Mouse (Mus musculus) cerebellum, adult (tissue): ENCODE measurements around the gene Pax8.

Experiments
- ATAC-seq: cut with Nextera tagmentation; 2 replicates; pipeline ENCODE4 v1.9.2; 2017; ENCODE audit warnings: mild to moderate bottlenecking, moderate library complexity, mixed read lengths; ENCODE audit not compliant: insufficient number of reproducible peaks, low FRiP score, low TSS enrichment

Pax8 gene

DNA sequence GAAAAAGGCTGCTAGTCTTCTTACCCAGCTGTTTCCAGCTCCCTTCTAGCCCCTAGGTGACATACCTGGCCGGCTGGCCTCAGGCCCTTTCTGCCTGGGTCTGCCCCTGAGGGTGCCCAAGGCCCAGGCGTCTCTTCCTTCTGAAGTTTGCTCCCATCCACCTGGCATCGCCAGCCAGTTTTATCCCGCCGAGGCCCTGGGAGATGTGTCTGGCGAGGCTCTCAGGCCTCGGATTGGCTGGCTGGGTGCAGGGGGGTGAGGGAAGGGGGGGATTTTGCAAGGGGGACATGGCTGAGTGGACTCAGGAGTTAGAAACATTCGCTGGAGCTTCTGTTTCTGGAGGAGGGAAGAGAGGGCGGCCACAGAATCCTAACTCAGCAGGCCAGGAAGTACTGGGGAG, at the start of gene Pax8:
Gene Pax8 (minus strand): TSS at position 180 of the 400 bp plus-strand sequence.
- no peak for ATAC-seq

DNA sequence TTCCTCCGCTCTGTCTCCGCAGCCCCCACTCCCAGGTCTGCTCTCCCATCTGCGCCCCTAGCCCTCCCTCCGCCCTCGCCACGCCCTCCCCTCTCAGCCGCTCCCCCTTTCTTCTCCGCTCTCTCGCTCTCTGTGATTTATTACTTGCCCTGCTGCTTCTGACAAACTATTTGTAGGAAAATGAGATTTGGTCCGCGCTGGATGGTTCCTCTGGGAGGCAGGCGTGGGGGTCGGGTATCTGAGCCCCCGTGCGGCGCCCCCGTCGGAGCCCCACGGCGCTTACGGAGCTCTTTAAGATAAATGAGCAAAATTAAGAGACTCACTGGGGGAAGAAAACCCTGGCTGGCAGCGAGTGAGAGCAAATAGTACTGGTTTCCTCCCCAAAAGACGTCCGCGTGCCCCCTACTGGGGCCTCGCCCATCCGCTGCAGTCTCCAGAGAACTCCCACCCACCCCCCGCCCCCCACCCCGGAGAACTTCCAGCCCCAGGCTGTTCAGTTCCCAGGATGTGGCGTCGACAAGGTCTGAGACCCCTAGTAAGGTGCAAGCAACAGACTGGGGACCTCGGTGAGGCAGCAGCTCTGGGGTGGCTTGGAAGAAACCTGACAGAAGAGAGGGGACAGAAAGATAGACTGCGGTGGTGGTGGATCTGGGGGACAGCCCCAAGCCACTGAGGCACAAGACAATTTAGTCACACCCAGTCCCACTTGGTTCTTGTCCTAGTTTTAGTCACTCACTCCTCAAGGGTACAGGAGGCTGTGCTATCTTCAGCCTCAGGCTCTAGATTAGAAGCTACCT, 46.2 kb upstream of the Pax8 start:
- ATAC-seq = no peak

DNA sequence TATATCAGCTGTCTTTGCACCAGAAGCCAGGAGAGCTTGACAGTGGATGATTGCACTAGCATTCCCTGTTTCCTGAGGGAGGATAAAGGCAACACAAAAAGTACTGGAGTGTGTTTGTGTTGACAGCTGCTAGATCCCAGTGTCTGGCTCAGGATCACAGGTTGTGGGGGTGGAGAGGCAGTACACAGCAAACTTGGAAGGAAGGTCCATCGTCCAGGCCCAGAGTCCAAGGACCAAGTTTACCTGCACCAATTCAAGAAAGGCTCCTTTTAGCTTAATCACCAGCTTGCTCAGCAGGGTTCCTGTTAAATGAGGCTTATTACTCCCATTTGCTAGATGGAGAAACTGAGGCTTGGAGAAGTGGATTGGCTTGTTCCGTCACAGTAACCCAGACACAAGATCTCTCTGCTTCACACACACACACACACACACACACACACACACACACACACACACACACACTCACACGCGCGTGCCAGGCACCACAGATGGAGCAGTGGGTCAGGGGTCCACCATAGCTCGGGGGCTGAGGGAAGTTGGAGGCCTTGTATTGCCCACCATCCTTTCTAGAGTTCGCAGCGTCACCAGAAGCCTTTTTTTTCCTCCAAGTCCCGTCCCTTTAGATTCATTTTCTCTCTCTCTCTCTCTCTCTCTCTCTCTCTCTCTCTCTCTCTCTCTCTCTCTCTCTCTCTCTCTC, 45.3 kb upstream of the Pax8 start:
- no peak for ATAC-seq

DNA sequence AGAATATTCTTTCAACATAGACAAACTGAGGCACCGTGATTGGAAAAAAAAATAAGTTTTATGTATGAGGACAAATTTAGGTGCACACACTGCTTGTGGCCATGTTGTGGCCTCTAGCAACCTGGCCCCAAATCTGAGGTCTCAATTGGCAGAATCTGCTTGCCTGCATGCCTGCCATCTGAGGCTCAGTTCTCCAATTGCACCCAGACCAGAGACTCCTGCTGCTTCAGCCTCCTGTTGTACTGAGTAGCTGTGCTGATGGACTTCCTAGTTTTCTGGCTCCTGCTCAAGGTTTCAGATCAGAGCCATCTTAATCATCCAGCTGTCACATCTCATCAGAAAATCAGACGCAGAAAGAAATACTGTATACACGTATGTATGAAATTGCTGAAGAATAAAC, 41.5 kb upstream of the Pax8 start:
- ATAC-seq = peak; percentile 71

- no peak for ATAC-seq
Measured at GRCm38 (mm10) chr2:24507359-24507758, 32.0 kb upstream of the Pax8 start.

- no peak for ATAC-seq
Measured at GRCm38 (mm10) chr2:24502963-24503471, 27.6 kb upstream of the Pax8 start.

DNA sequence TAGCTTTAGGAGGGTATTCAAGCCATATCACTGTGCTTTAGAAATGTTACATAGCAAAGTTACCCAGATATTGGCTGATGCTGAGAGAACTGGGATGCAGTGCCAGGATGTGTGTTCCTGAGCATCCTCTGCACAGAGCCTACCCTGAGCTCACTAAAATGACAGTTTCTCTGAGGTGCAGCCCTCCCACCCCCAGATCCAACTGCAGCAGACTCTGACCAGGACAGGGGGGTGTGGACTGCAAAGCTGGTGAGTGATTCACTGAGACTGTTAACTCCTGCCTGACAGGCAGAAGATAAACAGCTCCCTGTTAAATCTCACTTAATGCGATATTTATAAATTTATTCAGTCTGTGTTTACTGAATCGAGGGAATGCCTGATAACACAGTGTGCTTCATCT, 25.5 kb upstream of the Pax8 start:
- ATAC-seq = no peak

DNA sequence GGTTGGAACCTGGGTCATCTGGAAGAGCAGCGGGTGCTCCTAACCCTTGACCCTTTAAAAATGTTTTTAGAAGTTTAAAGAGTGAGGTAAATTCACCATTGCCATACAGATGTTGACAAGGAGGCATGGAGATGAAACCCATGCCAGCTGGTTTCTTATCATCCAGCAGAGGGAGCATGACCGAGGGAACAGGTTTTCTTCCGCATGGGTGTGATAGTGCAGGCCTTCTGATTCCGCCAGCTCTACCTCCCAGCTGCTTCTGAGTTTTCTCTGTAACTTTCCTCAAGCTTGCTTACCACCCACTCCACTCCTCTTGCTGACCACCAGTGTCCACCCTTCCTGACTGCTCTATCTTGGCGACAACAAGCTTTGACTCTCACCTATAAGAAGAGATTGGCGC, 15.2 kb upstream of the Pax8 start:
- no peak for ATAC-seq

GRCm38 (mm10) chr2:24488660-24489059, 13.3 kb upstream of the Pax8 start:
- ATAC-seq = no peak

GRCm38 (mm10) chr2:24487056-24487825, 11.8 kb upstream of the Pax8 start:
- ATAC-seq = no peak

GRCm38 (mm10) chr2:24485398-24485797, 10.0 kb upstream of the Pax8 start:
- no peak for ATAC-seq

DNA sequence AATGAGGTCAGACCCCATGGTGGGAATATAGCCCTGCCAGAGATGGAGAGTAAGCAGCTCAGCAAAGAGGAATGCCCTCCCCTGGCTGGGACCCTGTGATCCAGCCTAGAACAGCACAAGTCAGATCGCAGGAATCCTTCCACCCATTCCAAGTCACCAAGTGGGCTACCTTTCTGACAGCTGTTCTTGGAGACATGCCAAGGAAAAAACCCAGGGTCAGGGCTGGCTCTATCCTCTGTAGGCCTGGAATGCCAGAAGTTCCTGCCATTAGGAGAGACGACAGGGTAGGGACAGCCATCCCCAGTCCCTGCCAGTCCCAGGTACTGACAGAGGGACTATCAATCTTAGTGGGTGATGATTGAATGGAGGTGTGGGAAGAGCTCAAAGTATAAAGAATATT, 4.5 kb upstream of the Pax8 start:
- no peak for ATAC-seq

DNA sequence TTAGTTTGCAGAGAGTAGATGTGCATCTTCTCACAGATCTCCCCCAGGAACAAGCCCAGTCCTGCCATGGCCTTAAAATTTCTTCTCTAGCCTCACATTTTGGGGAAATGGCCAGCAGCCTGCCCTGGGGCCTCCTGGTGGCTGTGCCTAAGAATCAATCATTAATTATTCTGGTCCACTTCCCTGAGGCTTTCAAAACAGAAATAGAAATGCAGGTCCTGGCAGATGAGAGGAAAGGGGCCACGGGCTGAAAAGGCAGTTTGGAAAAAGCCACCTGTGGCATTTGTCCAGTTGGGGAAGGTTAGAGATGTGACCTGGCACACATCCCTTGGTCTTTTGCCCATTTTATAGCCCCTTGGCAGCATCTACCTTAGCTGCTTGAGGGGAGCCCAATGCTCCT, 3.8 kb upstream of the Pax8 start:
- ATAC-seq = no peak

DNA sequence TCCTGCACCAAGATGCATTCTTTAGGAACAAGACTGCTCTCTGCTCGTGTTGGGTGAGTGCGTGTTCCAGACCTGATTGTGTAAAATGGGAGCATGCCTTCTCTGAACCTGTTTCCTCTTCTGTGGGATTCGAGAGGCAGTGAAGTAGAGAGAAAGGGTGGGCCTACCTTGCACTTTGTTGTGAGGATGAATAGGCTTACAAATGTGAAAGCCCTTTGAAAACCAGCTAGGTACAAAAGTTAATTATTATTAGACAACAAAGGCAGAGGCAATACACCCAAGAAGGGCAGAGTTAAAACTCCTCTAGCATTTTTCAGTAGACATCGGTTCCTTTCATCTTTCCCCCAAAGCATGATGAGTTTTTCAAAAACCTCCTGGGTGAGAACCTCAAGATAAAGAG, 3.2 kb upstream of the Pax8 start:
- ATAC-seq = no peak

DNA sequence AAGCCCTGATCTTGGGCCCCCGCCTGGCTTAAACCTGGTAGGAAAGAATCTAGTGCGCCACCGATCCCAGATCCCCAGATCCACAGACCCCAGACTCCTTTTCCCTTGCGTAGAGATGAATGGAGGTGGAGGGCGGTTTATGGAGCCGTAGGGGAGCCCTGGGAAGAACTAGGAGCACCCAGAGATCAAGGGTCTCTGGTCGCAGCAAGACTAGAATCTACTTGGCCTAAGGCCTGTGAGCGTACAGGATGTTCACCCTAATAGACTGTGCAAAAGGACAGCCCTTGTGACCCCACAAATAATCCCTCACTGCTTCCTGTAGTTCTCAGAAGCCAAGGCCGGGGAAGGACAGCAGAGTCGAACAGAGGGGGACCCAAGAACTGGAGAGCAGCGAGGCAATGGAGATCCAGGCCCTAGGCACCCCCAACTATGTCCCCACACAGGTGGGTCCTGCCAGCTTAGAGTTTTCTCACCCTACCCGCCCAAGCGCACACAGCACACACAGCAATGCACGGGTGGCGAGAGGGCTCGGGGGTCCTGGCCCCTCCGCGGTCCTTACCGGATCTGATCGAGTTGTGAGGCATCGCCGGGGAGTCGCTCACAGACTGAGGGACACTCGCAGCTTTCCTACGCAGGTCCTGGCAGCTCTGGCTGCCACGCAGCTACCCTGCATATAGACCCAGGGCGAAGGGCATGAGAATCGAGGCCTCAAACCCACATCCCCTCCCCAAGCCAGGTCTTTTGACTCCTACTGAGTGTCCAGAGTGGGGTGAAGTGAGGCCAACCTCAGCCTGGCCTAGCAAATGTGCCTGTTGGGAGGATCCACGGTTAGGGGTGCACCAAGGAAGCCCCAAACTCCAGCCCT, 653 bp downstream of the Pax8 start:
- ATAC-seq = 0 out of 2 replicates have a peak, but pooled peaks have one; percentile 15

DNA sequence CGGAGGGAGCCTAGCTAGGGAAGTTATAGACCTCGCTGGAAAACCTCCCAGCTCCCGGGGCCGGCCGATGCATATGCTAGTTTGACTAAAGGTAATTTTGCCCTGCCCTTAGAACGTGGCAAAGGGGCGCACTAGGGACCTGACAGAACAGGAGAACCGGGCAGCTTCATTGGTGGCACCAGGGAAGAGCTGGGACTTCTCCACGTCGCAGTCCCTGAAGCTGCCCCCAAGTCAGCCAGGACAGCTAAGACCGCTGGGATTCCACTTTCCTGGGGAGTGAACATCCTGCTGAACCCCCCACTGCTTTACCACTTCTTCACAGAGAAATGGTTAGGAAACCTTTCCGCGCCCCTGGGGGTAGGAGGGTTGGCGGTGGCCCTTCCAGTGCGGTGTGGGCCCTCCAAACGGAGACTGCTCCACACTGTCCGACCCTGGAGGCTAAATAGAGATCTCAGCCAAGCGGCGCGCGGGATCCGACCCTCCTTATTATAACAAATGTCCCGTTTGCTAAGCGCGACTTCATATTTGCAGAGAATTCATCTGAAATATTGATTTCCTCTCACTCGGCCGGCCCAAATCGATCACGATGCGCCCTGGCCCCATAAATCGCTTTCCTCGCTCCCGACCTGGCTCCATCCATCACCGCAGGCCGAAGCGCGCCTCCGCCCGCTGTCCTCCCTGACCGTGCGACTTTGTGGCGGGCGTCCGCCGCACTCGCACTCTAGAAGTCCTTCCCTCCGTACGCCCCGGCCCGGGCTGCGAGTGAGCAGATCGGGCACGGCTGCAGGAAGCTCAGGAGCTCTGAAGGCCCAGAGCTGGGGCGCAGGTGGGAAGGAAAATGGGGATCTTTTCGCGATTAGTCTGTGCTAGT, 1.5 kb downstream of the Pax8 start:
- no peak for ATAC-seq

DNA sequence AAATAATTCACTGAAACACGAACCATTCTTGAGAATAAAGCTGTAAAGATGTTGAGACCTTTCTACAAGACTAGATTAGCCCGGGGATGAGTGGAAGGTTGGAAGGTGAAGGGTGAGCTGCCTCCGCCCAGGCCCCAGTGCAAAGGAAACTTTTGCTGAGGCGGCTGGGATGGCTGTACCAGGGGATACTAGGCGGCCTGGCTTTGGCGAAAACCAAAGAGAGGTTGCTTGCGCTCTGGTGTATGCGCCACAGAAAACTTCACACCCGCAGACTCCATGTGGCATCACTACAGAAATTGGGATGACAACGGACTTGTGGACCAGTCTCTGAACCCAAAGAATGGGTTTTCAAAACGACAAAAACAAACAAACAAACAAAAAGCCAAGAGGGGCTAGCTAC, 2.7 kb downstream of the Pax8 start:
- ATAC-seq = no peak

GRCm38 (mm10) chr2:24472111-24472510, 3.3 kb downstream of the Pax8 start:
- no peak for ATAC-seq

DNA sequence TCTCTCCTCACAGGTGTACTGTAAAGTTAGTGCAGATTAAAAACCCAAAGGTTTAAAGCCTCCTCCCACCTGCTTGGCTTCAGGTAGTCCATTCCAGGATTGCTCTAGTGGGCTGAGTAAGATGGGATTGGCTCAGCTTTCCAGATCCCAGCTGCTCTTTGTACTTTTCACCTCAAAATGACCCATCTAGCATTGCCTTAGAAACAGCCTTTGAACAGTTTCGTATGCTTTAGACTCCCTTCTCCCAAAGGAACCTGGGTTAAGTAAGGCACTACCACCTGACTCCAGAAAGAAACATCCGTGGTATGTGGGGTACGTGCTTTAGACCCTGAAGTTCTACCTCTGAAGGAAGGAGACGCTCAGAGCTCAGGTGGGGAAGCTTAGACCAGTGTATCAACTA, 6.3 kb downstream of the Pax8 start:
- no peak for ATAC-seq
